12 mouse cellular contexts compared by ENCODE assay signal in the genomic region with DNA sequence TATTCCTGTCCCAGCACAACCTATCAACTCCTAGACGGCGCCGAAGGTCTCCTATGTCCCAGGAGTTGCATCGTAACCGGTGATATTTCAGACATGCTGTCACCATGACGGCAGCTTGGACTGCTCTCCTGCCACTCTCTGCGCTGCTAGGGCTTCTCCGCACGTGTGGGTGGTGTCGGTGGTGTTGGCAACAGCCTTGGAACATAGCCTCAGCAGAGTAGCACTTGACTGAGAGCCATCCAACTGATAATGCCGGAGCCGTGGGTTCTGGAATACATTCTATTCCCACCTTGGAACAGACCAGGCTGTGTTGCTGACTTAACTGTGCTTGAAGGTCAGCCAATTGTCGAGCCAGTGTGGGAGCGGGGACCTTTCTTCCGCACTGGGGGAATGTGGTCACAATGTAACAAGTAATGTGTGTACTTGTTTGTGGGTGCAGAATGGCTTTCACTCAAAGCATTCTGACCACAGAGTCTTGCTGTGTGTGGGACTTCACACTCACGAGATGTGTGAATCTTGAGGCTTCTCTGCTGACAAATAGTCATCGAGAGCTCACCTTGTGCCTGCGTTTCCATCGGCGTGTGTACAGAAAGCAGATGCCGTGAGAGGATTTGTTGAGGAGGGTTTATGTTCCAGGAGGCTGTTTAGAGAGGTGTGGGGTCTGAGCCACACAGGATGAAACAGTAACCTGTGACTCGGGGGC. TPM values are rescaled to one million over a fixed set of nuclear protein-coding genes. Genes with fewer than 3 reads are reported as not detected.
DNase-seq lines count a peak whose midpoint lies in the region; ATAC-seq and TF ChIP-seq lines count a peak whose summit lies in the region.
"Had no signal": no experiment of that assay in that cellular context is flagged by ENCODE, and none has a peak within 500 bp of the region (broad histone marks: within the 10 kb centered on the region; RNA-seq: fewer than 3 reads in every experiment).

No protein-coding gene starts in this region.

- no peak overlapping the region for H3K4me2 ChIP-seq in intestine, postnatal 0 days (replicated peaks; ENCODE audit: low read depth)
- H3K4me2 ChIP-seq: hindbrain, embryonic 13.5 days; midbrain, embryonic 12.5 days had no signal

- H3K79me2 ChIP-seq in heart, adult 2 months (replicated peaks; ENCODE audit: control insufficient read depth, insufficient read depth, low read length), result peaks cover 4% of the 10 kb centered on the region

- no peak for TF ChIP-seq CTCF in heart, adult 2 months (IDR thresholded peaks at IDR 0.05)
- no peak for TF ChIP-seq CTCF in layer of hippocampus, adult 2 months (conservative IDR thresholded peaks at IDR 0.05)
- TF ChIP-seq CTCF in intestine, postnatal 0 days (IDR thresholded peaks at IDR 0.05; ENCODE audit: low read depth), result no peak

- H3K9me3 ChIP-seq in intestine, postnatal 0 days (ENCODE audit: control insufficient read depth), result no peaks in the 10 kb centered on the region
- H3K9me3 ChIP-seq: hindbrain, embryonic 13.5 days; midbrain, embryonic 12.5 days had no signal

- peak overlapping the region; percentile 76 for H3K27ac ChIP-seq in heart, adult 2 months
- H3K27ac ChIP-seq in layer of hippocampus, adult 2 months, result peak overlapping the region; percentile 87
- H3K27ac ChIP-seq in intestine, postnatal 0 days (ENCODE audit: low read depth, low read length), result no peak overlapping the region
- H3K27ac ChIP-seq: midbrain, embryonic 12.5 days had no signal

- H3K4me1 ChIP-seq in heart, adult 2 months (ENCODE audit: control insufficient read depth, insufficient read depth, low read length), result peaks cover 1% of the 10 kb centered on the region; the same call in 1 of the 2 replicates
- no peaks in the 10 kb centered on the region for H3K4me1 ChIP-seq in intestine, postnatal 0 days (replicated peaks; ENCODE audit: control insufficient read depth, insufficient read depth, low read length)

- DNase-seq in adrenal gland, postnatal 10 days, result peak; percentile 57
- no peak for DNase-seq in adrenal gland, postnatal 4 days (ENCODE audit: low spot score in 2 of 2)
- peak; percentile 61 to 83 for DNase-seq in heart, adult 2 months
- peak; percentile 65 to 79 for DNase-seq in layer of hippocampus, adult 2 months (ENCODE audit: low spot score in 2 of 2)
- peak; percentile 60 for DNase-seq in right cerebral cortex, postnatal 25 days
- no peak for DNase-seq in gastrocnemius, postnatal 25 days
- no peak for DNase-seq in urinary bladder, adult 18-20 months (ENCODE audit: low spot score in 2 of 2)
- DNase-seq: cerebellum, postnatal 10 days had no signal

- intact Hi-C loops in heart, adult 2 months (cut with DNase I), result loop anchor here (5.0 kb wide), 1 partner anchor 46 kb away; no protein-coding TSS in a partner anchor

- H3K4me3 ChIP-seq in heart, adult 2 months, result no peak overlapping the region
- no peak overlapping the region for H3K4me3 ChIP-seq in layer of hippocampus, adult 2 months
- H3K4me3 ChIP-seq in intestine, postnatal 0 days (ENCODE audit: low read depth, low read length), result no peak overlapping the region
- H3K4me3 ChIP-seq: erythroblast, embryonic 14.5 days; hindbrain, embryonic 13.5 days; midbrain, embryonic 12.5 days had no signal

- H3K36me3 ChIP-seq in heart, adult 2 months (ENCODE audit: control insufficient read depth, insufficient read depth, low read length), result no peaks in the 10 kb centered on the region
- H3K36me3 ChIP-seq in intestine, postnatal 0 days (ENCODE audit: control insufficient read depth, insufficient read depth), result no peaks in the 10 kb centered on the region
- H3K36me3 ChIP-seq: hindbrain, embryonic 13.5 days; midbrain, embryonic 12.5 days had no signal

- no peak overlapping the region; the same call in 1 of the 2 replicates for H3K9ac ChIP-seq in heart, adult 2 months (ENCODE audit: low read depth, low read length)
- H3K9ac ChIP-seq in intestine, postnatal 0 days (ENCODE audit: low read depth, low read length), result no peak overlapping the region
- H3K9ac ChIP-seq: hindbrain, embryonic 13.5 days; midbrain, embryonic 12.5 days had no signal

- TF ChIP-seq POLR2A in heart, adult 2 months (IDR thresholded peaks at IDR 0.05; ENCODE audit: insufficient read depth, low read depth, low read length), result no peak

- TF ChIP-seq EP300 in heart, adult 2 months (IDR thresholded peaks at IDR 0.05; ENCODE audit: insufficient read depth, low read depth, low read length), result peak; percentile 83

- ATAC-seq in intestine, postnatal 0 days, result no peak

- 47% methylated on average over 22 of the region's 22 CpGs for WGBS in heart, adult 2 months
- 84% methylated on average over 22 of the region's 22 CpGs for WGBS in intestine, postnatal 0 days

- H3K27me3 ChIP-seq in heart, adult 2 months (ENCODE audit: control insufficient read depth, insufficient read depth, low read length), result no peaks in the 10 kb centered on the region
- H3K27me3 ChIP-seq in intestine, postnatal 0 days (replicated peaks; ENCODE audit: control insufficient read depth, insufficient read depth, low read length), result no peaks in the 10 kb centered on the region
- H3K27me3 ChIP-seq: hindbrain, embryonic 13.5 days; midbrain, embryonic 12.5 days had no signal

RNA-seq across cellular contexts. Expression of a gene that starts 1.5 kb away (rescaled TPM):
- total RNA-seq in adrenal gland, postnatal 10 days (2021), result 10 to 100 TPM; 23.3 to 25.1 TPM
- 10 to 100 TPM; 33.5 to 37.9 TPM for total RNA-seq in adrenal gland, postnatal 4 days (2021)
- total RNA-seq in heart, adult 2 months (2021), result 1 to 10 TPM; 7.5 to 8.3 TPM
- polyA plus RNA-seq in heart, adult 2 months (2012; rRNA removed), result 2.8 and 4.6 TPM in 2 replicates
- total RNA-seq in layer of hippocampus, adult 2 months (2021), result 10 to 100 TPM; 18.7 to 21.3 TPM
- 20.4 and 23.0 TPM in 2 replicates for polyA plus RNA-seq in intestine, postnatal 0 days (2015; fragmentation: Nextera tagmentation; extraction: Ambion mirVana)
- total RNA-seq in gastrocnemius, postnatal 25 days (2021), result 1 to 10 TPM; 3.0 to 3.4 TPM

Comparison
In these comparisons a context has a peak if more than half of its experiments do, and no peak if none do; other contexts are left out.
1. DNase-seq: peak in adrenal gland, postnatal 10 days (single experiment), heart, adult 2 months (2 of 2), layer of hippocampus, adult 2 months (2 of 2) and right cerebral cortex, postnatal 25 days (single experiment); none in adrenal gland, postnatal 4 days (0 of 2), gastrocnemius, postnatal 25 days (single experiment) and urinary bladder, adult 18-20 months (0 of 2).